Mouse (Mus musculus): Measurements from ENCODE around the gene Trappc6a. TPM values are rescaled to one million over a fixed set of nuclear protein-coding genes. Genes with fewer than 3 reads are reported as not detected.
"Not testable (repeated sequence)": the region's sequence is repeated elsewhere in the genome, so short reads cannot be mapped to it uniquely, and the experiment has no call there.

Trappc6a gene
- polyA plus RNA-seq, 1 experiment: 57.3 TPM

DNA sequence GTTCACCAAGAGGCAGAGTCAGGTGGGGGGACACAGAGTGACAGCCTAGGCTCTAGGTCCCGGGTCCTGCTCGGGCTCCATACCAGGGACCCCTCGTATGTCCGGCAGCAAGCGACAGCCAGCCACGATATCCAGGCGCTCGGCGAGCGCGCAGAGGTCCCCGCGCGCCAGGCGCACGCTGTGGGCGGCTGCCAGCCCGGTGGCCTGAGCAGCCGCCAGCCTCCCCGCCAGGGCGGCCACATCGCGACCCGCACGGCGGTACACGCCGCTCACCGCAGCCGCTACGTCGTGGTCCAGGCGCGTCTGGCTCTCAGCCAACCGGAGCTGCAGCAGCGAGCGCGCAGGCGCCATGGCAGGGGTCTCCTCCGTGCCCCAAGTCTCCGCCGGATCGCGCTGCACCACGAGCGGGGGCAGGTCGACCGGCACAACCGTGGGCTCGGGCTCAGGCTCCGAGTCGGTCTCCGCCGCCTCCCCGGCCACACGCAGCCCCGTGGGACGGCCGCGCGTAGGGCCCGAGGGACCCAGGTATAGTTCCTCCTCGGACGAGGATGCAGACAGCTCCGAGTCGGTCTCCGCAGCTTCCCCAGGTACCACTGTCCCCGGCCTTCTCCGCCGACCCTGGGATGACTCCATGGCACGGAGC lies 1.1 kb upstream of the Trappc6a start:
- H3K79me2 ChIP-seq (ENCODE audit: control insufficient read depth, insufficient read depth): peaks cover 6% of the 10 kb centered on the region
- peak overlapping the region; percentile 41 for H3ac ChIP-seq (ENCODE audit: control insufficient read depth, insufficient read length)
- peak overlapping the region; percentile 84 for H3K4me2 ChIP-seq (ENCODE audit: low read depth)
- TF ChIP-seq MYOD1 (IDR thresholded peaks at IDR 0.05; ENCODE audit: control insufficient read depth in 1 of 3, insufficient read length in 2 of 3, low read depth in 2 of 3): peak in 2 of 3 experiments; percentile 3 to 10
- no peak for TF ChIP-seq POLR2AphosphoS2 (IDR thresholded peaks at IDR 0.05; ENCODE audit: insufficient read length, low read depth)
- TF ChIP-seq MYOG (IDR thresholded peaks at IDR 0.05; ENCODE audit: control insufficient read depth in 1 of 3, insufficient read depth in 1 of 3, insufficient read length in 2 of 3, low read depth in 2 of 3): no peak
- H3K4me3 ChIP-seq: peak overlapping the region; percentile 81
- H3K36me3 ChIP-seq (ENCODE audit: control insufficient read depth, insufficient read depth): no peaks in the 10 kb centered on the region
- no peaks in the 10 kb centered on the region for H3K27me3 ChIP-seq (ENCODE audit: control insufficient read depth, insufficient read depth, insufficient read length)

DNA sequence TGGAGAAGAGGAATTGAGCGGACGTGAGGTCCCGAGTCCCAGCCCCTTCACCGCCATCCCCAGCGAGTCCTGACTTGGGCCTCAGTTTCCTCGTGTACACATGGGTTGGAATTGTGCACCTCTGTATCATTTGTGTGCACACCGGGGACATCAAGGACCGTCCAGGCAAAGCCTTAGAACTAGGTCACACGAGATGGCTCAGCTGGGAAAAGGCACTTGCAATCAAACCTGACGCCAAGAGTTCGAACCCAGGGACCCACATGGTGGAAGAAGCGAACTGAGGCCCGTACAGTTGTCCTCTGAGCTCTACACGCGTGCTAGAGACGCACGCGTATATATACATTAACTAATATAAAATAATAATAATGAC lies 598 bp upstream of the Trappc6a start:
- peaks cover 6% of the 10 kb centered on the region for H3K79me2 ChIP-seq (ENCODE audit: control insufficient read depth, insufficient read depth)

DNA sequence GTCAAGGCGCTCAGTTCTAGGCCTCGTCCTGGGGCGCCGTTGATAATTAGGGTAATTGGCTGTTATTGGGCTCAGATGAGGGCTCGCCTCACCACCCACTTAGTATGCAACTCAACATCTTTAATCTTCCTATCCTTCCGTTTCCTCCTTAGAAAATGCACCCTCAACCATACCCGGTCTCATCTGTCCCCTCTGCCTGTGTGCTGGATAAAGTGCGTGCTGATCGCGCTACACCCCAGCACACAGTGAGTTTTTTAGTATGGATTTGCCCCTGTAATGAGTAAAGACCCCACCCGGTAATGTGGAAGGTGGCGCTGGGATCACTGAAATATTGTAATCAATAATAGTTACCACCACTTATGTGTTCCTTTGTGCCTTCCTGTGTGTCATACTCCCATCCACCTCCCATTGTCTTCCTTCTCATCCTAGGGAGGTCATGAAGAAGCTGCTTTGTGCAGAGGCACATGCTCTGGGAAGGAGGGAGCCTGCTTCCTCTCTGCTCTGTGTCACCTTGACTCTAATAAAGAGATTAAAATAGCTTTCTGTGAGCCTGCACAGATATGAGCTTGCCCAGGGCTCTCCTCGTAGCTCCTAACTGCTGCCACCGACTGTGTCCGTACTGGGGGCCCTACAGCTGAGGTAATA lies 851 bp downstream of the Trappc6a start:
- Histone ChIP-seq H3K79me2 (ENCODE audit: control insufficient read depth, insufficient read depth) (peaks cover 6% of the 10 kb centered on the region), H3K4me3 (peak overlapping the region; percentile 81), H3K4me2 (ENCODE audit: low read depth) (peak overlapping the region; percentile 67), H3K36me3 (ENCODE audit: control insufficient read depth, insufficient read depth) (no peaks in the 10 kb centered on the region), H3K27me3 (ENCODE audit: control insufficient read depth, insufficient read depth, insufficient read length) (no peaks in the 10 kb centered on the region), H3ac (ENCODE audit: control insufficient read depth, insufficient read length) (peak overlapping the region; percentile 31)
- TF ChIP-seq CEBPB (IDR thresholded peaks at IDR 0.05; ENCODE audit: insufficient read depth, poor library complexity, severe bottlenecking) (no peak), SRF (IDR thresholded peaks at IDR 0.05; ENCODE audit: control insufficient read depth, insufficient read length, low read depth) (no peak), E2F4 (IDR thresholded peaks at IDR 0.05; ENCODE audit: insufficient read depth) (no peak), MAX (IDR thresholded peaks at IDR 0.05; ENCODE audit: low read depth) (no peak), TCF3 (IDR thresholded peaks at IDR 0.05; ENCODE audit: insufficient read length, low read depth) (no peak), POLR2A (IDR thresholded peaks at IDR 0.05; ENCODE audit: insufficient read length, low read depth) (no peak), TCF12 (IDR thresholded peaks at IDR 0.05; ENCODE audit: insufficient read depth, poor library complexity, severe bottlenecking) (no peak), MYOD1 (IDR thresholded peaks at IDR 0.05; ENCODE audit: control insufficient read depth in 1 of 3, insufficient read length in 2 of 3, low read depth in 2 of 3) (no peak), USF1 (IDR thresholded peaks at IDR 0.05; ENCODE audit: low read depth) (no peak)

More for the DNA sequence above, 598 bp upstream of the Trappc6a start:
- no peak for TF ChIP-seq POLR2A (IDR thresholded peaks at IDR 0.05; ENCODE audit: insufficient read length, low read depth)
- no peak for TF ChIP-seq E2F4 (IDR thresholded peaks at IDR 0.05; ENCODE audit: insufficient read depth)
- TF ChIP-seq USF1 (IDR thresholded peaks at IDR 0.05; ENCODE audit: low read depth): no peak
- no peak for TF ChIP-seq MYOD1 (IDR thresholded peaks at IDR 0.05; ENCODE audit: control insufficient read depth in 1 of 3, insufficient read length in 2 of 3, low read depth in 2 of 3)
- no peak for TF ChIP-seq TCF3 (IDR thresholded peaks at IDR 0.05; ENCODE audit: insufficient read length, low read depth)
- no peak for TF ChIP-seq POLR2AphosphoS2 (IDR thresholded peaks at IDR 0.05; ENCODE audit: insufficient read length, low read depth)
- no peak for TF ChIP-seq SRF (IDR thresholded peaks at IDR 0.05; ENCODE audit: control insufficient read depth, insufficient read length, low read depth)
- no peak for TF ChIP-seq REST (IDR thresholded peaks at IDR 0.05; ENCODE audit: insufficient read depth, insufficient read length)
- Histone ChIP-seq H3K4me2 (ENCODE audit: low read depth) (peak overlapping the region; percentile 84), H3ac (ENCODE audit: control insufficient read depth, insufficient read length) (peak overlapping the region; percentile 41), H3K4me3 (peak overlapping the region; percentile 81), H3K27me3 (ENCODE audit: control insufficient read depth, insufficient read depth, insufficient read length) (no peaks in the 10 kb centered on the region), H3K36me3 (ENCODE audit: control insufficient read depth, insufficient read depth) (no peaks in the 10 kb centered on the region)

DNA sequence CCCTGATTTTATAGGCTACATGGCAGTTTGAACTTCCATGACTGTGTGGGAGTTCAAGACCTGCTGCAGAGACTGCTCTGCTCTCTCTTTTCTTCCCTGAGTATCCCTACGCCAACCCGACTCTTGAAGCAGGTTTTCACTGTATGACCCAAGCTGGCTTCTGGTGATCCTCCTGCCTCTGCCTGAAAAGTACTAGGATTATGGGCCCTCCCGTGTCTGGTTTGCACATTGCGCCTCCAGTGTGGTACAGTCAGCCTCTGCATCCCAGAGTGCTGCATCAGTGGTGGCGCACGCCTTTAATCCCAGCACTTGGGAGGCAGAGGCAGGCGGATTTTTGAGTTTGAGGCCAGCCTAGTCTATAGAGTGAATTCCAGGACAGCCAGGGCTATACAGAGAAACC lies 1.6 kb downstream of the Trappc6a start:
- H3K4me3 ChIP-seq: peak overlapping the region; percentile 81
- no peak overlapping the region for H3ac ChIP-seq (ENCODE audit: control insufficient read depth, insufficient read length)
- TF ChIP-seq CEBPB (IDR thresholded peaks at IDR 0.05; ENCODE audit: insufficient read depth, poor library complexity, severe bottlenecking) (no peak), TCF3 (IDR thresholded peaks at IDR 0.05; ENCODE audit: insufficient read length, low read depth) (no peak), POLR2A (IDR thresholded peaks at IDR 0.05; ENCODE audit: insufficient read length, low read depth) (no peak), E2F4 (IDR thresholded peaks at IDR 0.05; ENCODE audit: insufficient read depth) (no peak), TCF12 (IDR thresholded peaks at IDR 0.05; ENCODE audit: insufficient read depth, poor library complexity, severe bottlenecking) (no peak)
- peaks cover 6% of the 10 kb centered on the region for H3K79me2 ChIP-seq (ENCODE audit: control insufficient read depth, insufficient read depth)
- H3K4me2 ChIP-seq (ENCODE audit: low read depth): peak overlapping the region; percentile 67
- no peaks in the 10 kb centered on the region for H3K36me3 ChIP-seq (ENCODE audit: control insufficient read depth, insufficient read depth)
- H3K27me3 ChIP-seq (ENCODE audit: control insufficient read depth, insufficient read depth, insufficient read length): no peaks in the 10 kb centered on the region

DNA sequence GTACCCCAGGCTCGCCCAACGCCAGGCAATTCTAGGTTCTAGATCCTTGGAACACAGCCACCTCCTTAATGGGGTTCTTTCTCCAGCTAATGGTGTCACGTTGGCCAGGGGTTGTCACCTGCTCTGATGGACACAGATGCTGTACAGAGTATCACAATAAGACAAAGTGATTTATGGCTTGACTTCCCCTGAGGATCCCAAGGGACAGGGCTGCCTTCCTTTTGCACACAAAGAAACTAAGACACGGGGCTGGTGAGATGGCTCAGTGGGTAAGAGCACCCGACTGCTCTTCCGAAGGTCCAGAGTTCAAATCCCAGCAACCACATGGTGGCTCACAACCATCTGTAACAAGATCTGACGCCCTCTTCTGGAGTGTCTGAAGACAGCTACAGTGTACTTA lies 3.7 kb downstream of the Trappc6a start:
- H3K79me2 ChIP-seq (ENCODE audit: control insufficient read depth, insufficient read depth); H3ac ChIP-seq (ENCODE audit: control insufficient read depth, insufficient read length); H3K27me3 ChIP-seq (ENCODE audit: control insufficient read depth, insufficient read depth, insufficient read length); H3K4me2 ChIP-seq (ENCODE audit: low read depth); H3K4me3 ChIP-seq; H3K36me3 ChIP-seq (ENCODE audit: control insufficient read depth, insufficient read depth): not testable (repeated sequence)
